Mouse (Mus musculus) E14TG2a.4 (cell line): ENCODE measurements at regions not wholly inside any gene's neighbourhood (a gene's known extent, or its start where the extent isn't known, plus 50 kb on each side); places are given as distances from the start of the nearest gene placed in this dataset.

Source experiments
- H3K27me3 ChIP-seq: 2 replicates; pipeline ENCODE4 v1.6.1; 2014; ENCODE audit warnings: low read length, control low read depth; ENCODE audit not compliant: insufficient read depth
- H3K36me3 ChIP-seq: 2 replicates; pipeline ENCODE4 v1.6.1; 2014; ENCODE audit warnings: low read length, control low read depth; ENCODE audit not compliant: insufficient read depth
- H3K4me1 ChIP-seq: replicated peaks from 2 replicates; pipeline ENCODE4 v1.6.1; 2014; ENCODE audit warnings: low read depth, low read length, control low read depth
- H3K4me3 ChIP-seq: replicated peaks from 2 replicates; pipeline ENCODE4 v1.5.1; 2014; ENCODE audit warnings: mild to moderate bottlenecking, low read length
- H3K9me3 ChIP-seq: 2 replicates; pipeline ENCODE4 v1.6.1; 2014; ENCODE audit warnings: low read length, control low read depth
- CTCF ChIP-seq: conservative IDR thresholded peaks from 2 replicates; pipeline ENCODE4 v1.5.1; 2014; ENCODE audit warnings: low read length
- NANOG ChIP-seq: IDR thresholded peaks from 2 replicates; pipeline ENCODE4 v1.6.1; 2014; ENCODE audit warnings: borderline replicate concordance, low read length, mixed read lengths
- POU5F1 ChIP-seq: IDR thresholded peaks from 2 replicates; pipeline ENCODE4 v1.6.1; 2014; ENCODE audit warnings: low read length, borderline replicate concordance

DNA sequence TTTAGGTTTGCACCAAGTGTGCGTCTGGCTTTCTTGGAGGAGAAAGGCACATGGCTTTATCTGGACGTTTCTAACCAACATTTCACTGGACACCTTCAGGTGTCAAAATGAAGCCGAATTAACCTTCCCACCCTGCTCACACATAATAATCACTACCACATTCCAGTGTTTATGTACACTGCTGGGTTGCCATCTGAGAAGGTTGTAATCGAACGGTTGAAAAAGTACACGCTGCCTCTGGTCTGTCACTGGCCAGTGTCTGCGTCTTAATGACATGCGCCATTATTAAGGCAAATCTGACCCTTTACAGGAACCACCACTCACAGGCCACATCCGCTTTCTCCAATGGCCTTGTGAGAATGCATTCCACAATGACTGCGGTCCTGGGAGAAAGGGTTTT lies 96.4 kb downstream of the Ackr3 start:
- Histone ChIP-seq H3K27me3 (no peaks in the 10 kb centered on the region), H3K4me3 (no peak overlapping the region), H3K9me3 (peaks cover 10% of the 10 kb centered on the region; the same call in 1 of the 2 replicates), H3K4me1 (no peaks in the 10 kb centered on the region), H3K36me3 (no peaks in the 10 kb centered on the region)
- no peak for TF ChIP-seq POU5F1
- TF ChIP-seq NANOG, result no peak
- TF ChIP-seq CTCF, result no peak

DNA sequence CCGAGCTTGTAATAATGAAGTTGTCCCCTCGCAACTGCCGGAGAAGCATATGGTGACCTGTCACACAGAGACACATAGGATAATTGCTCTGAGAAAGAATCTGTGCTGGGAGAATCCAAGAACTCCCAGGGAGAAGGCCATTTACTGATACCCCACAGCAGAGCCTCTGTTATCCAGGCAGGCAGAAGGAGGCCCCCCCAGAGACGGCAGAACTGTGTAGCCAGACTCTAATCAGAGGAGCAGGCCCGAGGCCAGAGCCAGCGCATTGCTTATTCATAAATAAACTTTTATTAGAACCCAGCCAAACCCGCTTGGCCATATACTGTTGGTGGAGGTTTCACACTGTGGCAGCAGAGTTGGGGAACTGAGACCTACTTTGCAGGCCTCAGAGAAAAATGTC lies 100.6 kb downstream of the Ackr3 start:
- no peaks in the 10 kb centered on the region for H3K27me3 ChIP-seq
- no peaks in the 10 kb centered on the region for H3K36me3 ChIP-seq
- no peaks in the 10 kb centered on the region for H3K4me1 ChIP-seq
- H3K4me3 ChIP-seq, result no peak overlapping the region
- TF ChIP-seq POU5F1, result no peak
- H3K9me3 ChIP-seq, result peaks cover 10% of the 10 kb centered on the region; the same call in 1 of the 2 replicates

DNA sequence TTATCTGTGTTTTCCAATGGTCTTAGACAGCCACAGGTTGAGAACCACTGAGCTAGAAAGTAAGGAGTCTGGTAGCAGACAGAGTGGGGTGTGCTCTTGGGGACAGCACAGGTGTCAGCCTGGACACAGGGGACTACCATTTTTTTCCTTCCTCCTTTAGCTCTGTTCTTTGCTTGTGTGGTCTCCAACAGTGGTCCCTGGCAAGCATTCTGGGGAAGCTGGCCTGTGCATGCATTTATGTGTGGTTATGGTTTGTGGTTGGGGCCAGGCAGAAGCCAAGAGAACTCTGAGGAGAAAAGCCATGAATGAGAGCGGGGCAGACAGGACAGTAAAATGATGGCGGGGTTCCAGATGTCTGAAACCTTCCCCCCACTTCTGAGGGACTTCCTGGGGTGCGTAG lies 107.2 kb downstream of the Ackr3 start:
- TF ChIP-seq CTCF (no peak), POU5F1 (no peak), NANOG (no peak)
- H3K4me3 ChIP-seq, result no peak overlapping the region
- no peaks in the 10 kb centered on the region for H3K36me3 ChIP-seq
- no peaks in the 10 kb centered on the region for H3K9me3 ChIP-seq
- no peaks in the 10 kb centered on the region for H3K4me1 ChIP-seq
- H3K27me3 ChIP-seq, result peaks cover 4% of the 10 kb centered on the region; the same call in 1 of the 2 replicates

DNA sequence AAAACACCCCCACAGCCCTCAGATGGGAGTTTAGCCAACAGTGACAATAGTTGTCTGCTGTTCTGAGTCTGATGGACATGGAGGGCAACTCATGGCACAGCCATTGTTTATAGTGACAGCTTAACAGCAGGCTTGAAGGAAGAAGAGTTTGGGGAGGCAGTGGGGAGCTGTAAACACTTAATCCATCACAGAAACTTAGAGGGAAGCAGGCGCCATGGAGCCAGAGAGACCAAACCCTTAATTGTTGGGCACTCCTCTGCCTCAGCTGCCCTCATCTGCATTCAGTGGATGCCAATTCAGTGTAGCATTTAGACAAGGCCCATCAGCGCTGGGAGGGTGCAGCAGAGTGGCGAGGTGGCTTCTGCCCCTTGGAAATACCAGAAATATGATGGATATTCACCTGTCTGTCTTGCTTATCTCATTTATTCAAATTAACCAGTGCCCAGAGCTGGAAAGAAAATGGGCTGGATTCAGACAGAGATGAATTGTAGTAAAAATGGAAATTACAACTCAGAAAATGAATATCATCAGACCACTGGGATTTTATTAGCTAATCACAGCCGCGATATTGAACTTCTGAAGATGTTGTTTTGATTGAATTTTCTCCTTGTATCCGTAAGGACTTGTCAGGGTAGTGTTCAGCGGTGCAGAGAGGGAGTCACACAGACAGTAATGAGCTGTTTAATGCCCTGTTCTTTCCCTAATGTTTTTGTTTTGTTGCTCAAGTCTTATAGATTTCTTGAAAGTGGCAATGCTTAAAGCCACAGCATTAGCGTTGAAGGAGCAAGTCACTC lies 108.1 kb downstream of the Ackr3 start:
- no peaks in the 10 kb centered on the region for H3K36me3 ChIP-seq
- H3K4me1 ChIP-seq, result no peaks in the 10 kb centered on the region
- no peaks in the 10 kb centered on the region for H3K9me3 ChIP-seq
- H3K4me3 ChIP-seq, result no peak overlapping the region
- no peak for TF ChIP-seq POU5F1
- no peak for TF ChIP-seq NANOG
- no peak for TF ChIP-seq CTCF
- peaks cover 4% of the 10 kb centered on the region; the same call in 1 of the 2 replicates for H3K27me3 ChIP-seq

DNA sequence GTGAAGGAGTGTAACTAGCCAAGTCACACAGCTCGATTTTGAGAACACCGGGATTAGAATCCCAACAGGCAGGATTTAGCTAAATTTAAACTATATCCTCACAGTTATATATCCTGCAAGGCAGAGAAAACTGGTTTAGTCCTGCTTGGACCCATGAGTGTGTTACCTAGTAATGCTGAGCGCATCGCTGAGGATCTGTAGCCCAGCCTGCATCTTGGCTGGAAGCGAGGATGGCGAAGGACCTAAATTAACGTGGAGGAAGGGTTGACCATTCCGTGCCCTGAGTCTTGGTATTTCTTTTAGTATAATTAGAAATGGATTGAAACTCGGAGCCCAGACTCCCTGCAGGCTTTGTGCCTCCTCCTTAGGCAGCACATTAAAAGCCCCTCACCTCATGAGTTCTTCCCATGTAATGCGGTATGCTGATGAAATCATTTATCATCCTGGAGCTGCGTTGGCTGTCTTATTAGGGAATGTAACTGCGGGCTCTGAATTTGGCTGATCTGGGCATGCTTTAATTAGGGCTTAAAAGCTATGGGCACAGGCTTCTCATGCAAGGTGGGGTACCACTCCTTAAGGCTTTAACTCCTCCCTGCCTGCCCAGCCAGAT lies 110.1 kb downstream of the Ackr3 start:
- Histone ChIP-seq H3K27me3 (peaks cover 4% of the 10 kb centered on the region; the same call in 1 of the 2 replicates), H3K9me3 (no peaks in the 10 kb centered on the region), H3K36me3 (no peaks in the 10 kb centered on the region), H3K4me3 (no peak overlapping the region), H3K4me1 (no peaks in the 10 kb centered on the region)
- TF ChIP-seq CTCF (no peak), NANOG (no peak), POU5F1 (no peak)

DNA sequence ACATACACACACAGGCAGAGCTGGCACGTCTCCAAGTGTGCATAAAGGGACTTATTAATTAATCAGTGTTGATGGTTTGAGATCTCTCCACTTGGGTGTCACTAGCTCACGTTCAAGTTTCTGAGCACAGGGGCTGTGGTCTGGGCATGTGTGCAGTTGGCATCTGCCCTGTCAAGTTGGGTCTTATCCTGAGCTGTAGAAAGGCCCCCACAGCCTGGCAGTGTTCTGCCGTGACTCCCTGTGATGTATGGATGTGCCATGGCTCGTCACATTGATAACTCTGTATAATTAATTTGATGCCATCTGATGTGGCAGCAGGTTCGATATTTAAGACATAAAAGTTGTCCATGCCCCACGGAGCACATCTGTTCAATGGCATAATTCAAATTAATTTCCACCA lies 114.1 kb downstream of the Ackr3 start:
- Histone ChIP-seq H3K36me3 (no peaks in the 10 kb centered on the region), H3K4me3 (no peak overlapping the region), H3K4me1 (no peaks in the 10 kb centered on the region), H3K9me3 (no peaks in the 10 kb centered on the region), H3K27me3 (0 out of 2 replicates have a peak, but pooled peaks cover 4% of the 10 kb centered on the region)
- no peak for TF ChIP-seq POU5F1
- TF ChIP-seq NANOG, result no peak
- no peak for TF ChIP-seq CTCF

DNA sequence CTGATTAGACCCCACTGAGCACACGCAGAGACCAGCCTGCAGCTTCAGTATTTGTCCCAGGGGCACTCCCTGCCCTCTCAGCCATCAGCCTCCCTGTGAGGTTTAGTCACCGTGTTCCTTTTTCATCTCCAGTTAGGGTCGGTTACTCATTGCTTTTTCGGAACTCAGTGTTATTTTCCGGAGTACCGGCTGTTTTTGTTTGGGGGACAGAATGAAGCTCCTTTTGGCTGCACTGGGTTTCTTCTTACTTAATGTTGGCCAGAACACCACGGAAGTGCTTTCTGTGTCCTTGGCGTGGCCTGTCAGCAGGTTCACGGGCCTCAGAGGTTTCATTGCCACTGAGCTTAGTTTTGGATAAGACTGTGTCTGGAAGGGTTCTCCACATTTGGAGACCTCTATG lies 114.7 kb downstream of the Ackr3 start:
- H3K4me3 ChIP-seq, result no peak overlapping the region
- H3K9me3 ChIP-seq, result no peaks in the 10 kb centered on the region
- TF ChIP-seq POU5F1 (no peak), NANOG (no peak), CTCF (no peak)
- 0 out of 2 replicates have a peak, but pooled peaks cover 4% of the 10 kb centered on the region for H3K27me3 ChIP-seq
- no peaks in the 10 kb centered on the region for H3K36me3 ChIP-seq
- no peaks in the 10 kb centered on the region for H3K4me1 ChIP-seq

DNA sequence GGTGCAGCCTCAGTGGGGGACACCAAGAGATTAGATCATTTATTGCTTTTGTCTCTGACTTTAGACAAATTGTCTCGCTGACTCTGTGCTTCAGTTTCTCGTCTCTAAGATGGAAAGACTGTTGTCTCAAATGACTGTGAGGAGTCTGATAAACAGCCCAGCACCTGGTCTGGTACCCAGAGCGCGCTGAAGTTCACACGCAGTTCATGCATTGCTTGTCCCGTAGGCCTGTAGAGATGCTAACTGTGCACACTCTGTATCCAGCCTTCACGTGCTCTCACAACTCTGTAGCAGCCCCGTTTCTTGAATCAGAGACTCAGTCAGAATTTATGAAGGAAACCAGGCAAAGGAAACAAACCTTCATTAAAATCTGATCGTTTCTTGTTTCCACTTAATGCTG lies 116.7 kb downstream of the Ackr3 start:
- no peak overlapping the region for H3K4me3 ChIP-seq
- 0 out of 2 replicates have a peak, but pooled peaks cover 2% of the 10 kb centered on the region for H3K27me3 ChIP-seq
- H3K9me3 ChIP-seq, result no peaks in the 10 kb centered on the region
- peaks cover 4% of the 10 kb centered on the region; the same call in 1 of the 2 replicates for H3K4me1 ChIP-seq
- H3K36me3 ChIP-seq, result no peaks in the 10 kb centered on the region
- TF ChIP-seq NANOG (no peak), POU5F1 (no peak), CTCF (no peak)

DNA sequence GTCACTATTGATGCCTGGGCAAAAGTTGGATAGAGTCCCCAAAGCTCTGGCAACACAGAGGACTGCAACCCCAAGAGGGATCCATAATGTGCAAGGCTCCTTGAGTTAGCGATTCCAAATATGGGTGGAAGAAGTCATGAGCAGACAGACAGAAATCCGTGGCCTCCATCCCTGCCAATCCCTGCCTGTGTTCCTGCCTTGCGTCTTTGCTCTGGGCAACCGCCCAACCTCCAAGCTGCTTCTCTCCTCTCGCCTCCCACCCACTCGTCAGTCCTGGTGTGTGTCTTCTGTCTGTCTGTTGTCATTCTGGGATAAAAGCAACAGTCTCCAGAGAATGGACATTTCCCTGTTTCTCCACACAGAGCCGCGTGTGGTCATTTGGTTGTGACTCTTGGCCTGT lies 117.7 kb downstream of the Ackr3 start:
- H3K4me3 ChIP-seq, result no peak overlapping the region
- TF ChIP-seq NANOG, result no peak
- TF ChIP-seq CTCF, result no peak
- no peak for TF ChIP-seq POU5F1
- peaks cover 8% of the 10 kb centered on the region for H3K4me1 ChIP-seq
- H3K27me3 ChIP-seq, result no peaks in the 10 kb centered on the region
- H3K36me3 ChIP-seq, result no peaks in the 10 kb centered on the region
- H3K9me3 ChIP-seq, result no peaks in the 10 kb centered on the region
